Mouse (Mus musculus): Measurements from ENCODE around the gene Acer3. TPM values are rescaled to one million over a fixed set of nuclear protein-coding genes. Genes with fewer than 3 reads are reported as not detected.

Gene Acer3
- total RNA-seq, 1 experiment from 2014 or later: 30.8 TPM

- ATAC-seq (replicated peaks in 1 of 2; ENCODE audit: insufficient read depth in 1 of 2, low FRiP score in 2 of 2, low TSS enrichment in 1 of 2, low read depth in 1 of 2, poor library complexity in 2 of 2, severe bottlenecking in 2 of 2): no peak
Observed at GRCm38 (mm10) chr7:98174883-98175755, 145.9 kb downstream of the Acer3 start.

- ATAC-seq (replicated peaks in 1 of 2; ENCODE audit: insufficient read depth in 1 of 2, low FRiP score in 2 of 2, low TSS enrichment in 1 of 2, low read depth in 1 of 2, poor library complexity in 2 of 2, severe bottlenecking in 2 of 2): no peak
Observed at GRCm38 (mm10) chr7:98173408-98173807, 147.6 kb downstream of the Acer3 start.

- no peak for ATAC-seq (replicated peaks in 1 of 2; ENCODE audit: insufficient read depth in 1 of 2, low FRiP score in 2 of 2, low TSS enrichment in 1 of 2, low read depth in 1 of 2, poor library complexity in 2 of 2, severe bottlenecking in 2 of 2)
Observed at GRCm38 (mm10) chr7:98172661-98173060, 148.3 kb downstream of the Acer3 start.

- ATAC-seq (replicated peaks in 1 of 2; ENCODE audit: insufficient read depth in 1 of 2, low FRiP score in 2 of 2, low TSS enrichment in 1 of 2, low read depth in 1 of 2, poor library complexity in 2 of 2, severe bottlenecking in 2 of 2): peak; percentile 91 to 96
Observed at GRCm38 (mm10) chr7:98171141-98172073, 149.6 kb downstream of the Acer3 start.

GRCm38 (mm10) chr7:98164999-98165528, 155.9 kb downstream of the Acer3 start:
- peak; percentile 77 to 80 for ATAC-seq (replicated peaks in 1 of 2; ENCODE audit: insufficient read depth in 1 of 2, low FRiP score in 2 of 2, low TSS enrichment in 1 of 2, low read depth in 1 of 2, poor library complexity in 2 of 2, severe bottlenecking in 2 of 2)

GRCm38 (mm10) chr7:98164382-98164998, 156.5 kb downstream of the Acer3 start:
- no peak for ATAC-seq (replicated peaks in 1 of 2; ENCODE audit: insufficient read depth in 1 of 2, low FRiP score in 2 of 2, low TSS enrichment in 1 of 2, low read depth in 1 of 2, poor library complexity in 2 of 2, severe bottlenecking in 2 of 2)

GRCm38 (mm10) chr7:98163700-98164099, 157.3 kb downstream of the Acer3 start:
- ATAC-seq (replicated peaks in 1 of 2; ENCODE audit: insufficient read depth in 1 of 2, low FRiP score in 2 of 2, low TSS enrichment in 1 of 2, low read depth in 1 of 2, poor library complexity in 2 of 2, severe bottlenecking in 2 of 2): no peak

- ATAC-seq (replicated peaks in 1 of 2; ENCODE audit: insufficient read depth in 1 of 2, low FRiP score in 2 of 2, low TSS enrichment in 1 of 2, low read depth in 1 of 2, poor library complexity in 2 of 2, severe bottlenecking in 2 of 2): no peak
Observed at GRCm38 (mm10) chr7:98162239-98162638, 158.8 kb downstream of the Acer3 start.

GRCm38 (mm10) chr7:98160041-98160740, 160.8 kb downstream of the Acer3 start:
- ATAC-seq (replicated peaks in 1 of 2; ENCODE audit: insufficient read depth in 1 of 2, low FRiP score in 2 of 2, low TSS enrichment in 1 of 2, low read depth in 1 of 2, poor library complexity in 2 of 2, severe bottlenecking in 2 of 2): no peak; a peak in 1 of 4 replicates

GRCm38 (mm10) chr7:98158481-98158880, 162.5 kb downstream of the Acer3 start:
- ATAC-seq (replicated peaks in 1 of 2; ENCODE audit: insufficient read depth in 1 of 2, low FRiP score in 2 of 2, low TSS enrichment in 1 of 2, low read depth in 1 of 2, poor library complexity in 2 of 2, severe bottlenecking in 2 of 2): no peak

- no peak for ATAC-seq (replicated peaks in 1 of 2; ENCODE audit: insufficient read depth in 1 of 2, low FRiP score in 2 of 2, low TSS enrichment in 1 of 2, low read depth in 1 of 2, poor library complexity in 2 of 2, severe bottlenecking in 2 of 2)
Observed at GRCm38 (mm10) chr7:98157636-98158332, 163.2 kb downstream of the Acer3 start.

Other genes starting within 250 kb of the Acer3 start
- 7.3 and 7.5 TPM in 2 replicates for gene Myo7a, start 201.7 kb downstream of the Acer3 start, total RNA-seq (2017)
- 0.50 and 0.89 TPM in 2 replicates for gene Omp, start 175.7 kb downstream of the Acer3 start, total RNA-seq (2017)
- 23.0 and 28.0 TPM in 2 replicates for gene Capn5, start 142.9 kb downstream of the Acer3 start, total RNA-seq (2017)
- 1.0 TPM in 1 of 2 replicates, not detected in the other for gene B3gnt6, start 121.7 kb downstream of the Acer3 start, total RNA-seq (2017)
- gene Tsku, start 40.1 kb upstream of the Acer3 start, total RNA-seq (2017): not detected in 2 replicates
- not detected in 2 replicates for gene Gucy2d, start 119.2 kb upstream of the Acer3 start, total RNA-seq (2017)
- 0.06 and 0.69 TPM in 2 replicates for gene Lrrc32, start 168.1 kb upstream of the Acer3 start, total RNA-seq (2017)